Mouse (Mus musculus): ENCODE measurements around the gene Bcl2. TPM values are rescaled to one million over a fixed set of nuclear protein-coding genes. Genes with fewer than 3 reads are reported as not detected.

Gene Bcl2
- total RNA-seq, 2 experiments from 2014 or later: 4.6 to 6.7 TPM

DNA sequence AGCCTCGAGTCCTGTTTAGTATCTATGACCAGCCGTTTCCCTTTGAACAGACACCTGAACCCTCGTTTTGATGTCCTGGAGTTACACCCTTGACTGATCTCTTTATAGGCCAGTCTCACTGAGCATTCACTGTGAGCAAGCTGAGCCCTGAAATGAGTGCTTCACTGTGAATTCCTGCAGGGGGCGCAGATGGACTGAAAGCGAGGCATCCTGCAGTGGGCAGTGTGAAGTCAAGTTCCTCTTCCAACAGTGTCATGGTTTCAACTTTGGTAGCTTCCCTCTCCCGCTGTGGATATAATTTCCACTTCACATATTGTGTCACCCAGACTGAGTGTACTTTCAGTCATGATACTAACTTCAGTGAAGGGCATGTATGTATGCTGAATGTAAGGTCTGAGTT lies 202.5 kb downstream of the Bcl2 start:
- DNase-seq: peak; percentile 79

DNA sequence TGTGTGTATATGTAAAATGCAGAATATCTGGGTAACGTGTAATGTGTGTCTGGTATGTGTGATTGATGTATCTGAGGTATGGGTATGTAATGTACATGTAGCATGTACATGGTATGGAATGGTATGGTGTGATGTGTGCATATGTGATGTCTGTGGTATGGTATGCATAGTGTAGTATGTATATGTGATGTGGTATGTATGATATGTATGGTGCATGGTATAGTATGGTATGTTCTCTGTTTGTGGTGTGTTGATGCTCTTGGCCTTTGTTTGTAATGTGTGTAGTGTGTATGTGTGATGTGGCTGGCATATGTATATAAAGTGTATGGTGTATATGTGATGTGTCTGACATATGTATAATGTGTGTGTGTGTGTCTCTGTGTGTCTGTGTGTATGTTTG lies 206.5 kb downstream of the Bcl2 start:
- no peak for DNase-seq

DNA sequence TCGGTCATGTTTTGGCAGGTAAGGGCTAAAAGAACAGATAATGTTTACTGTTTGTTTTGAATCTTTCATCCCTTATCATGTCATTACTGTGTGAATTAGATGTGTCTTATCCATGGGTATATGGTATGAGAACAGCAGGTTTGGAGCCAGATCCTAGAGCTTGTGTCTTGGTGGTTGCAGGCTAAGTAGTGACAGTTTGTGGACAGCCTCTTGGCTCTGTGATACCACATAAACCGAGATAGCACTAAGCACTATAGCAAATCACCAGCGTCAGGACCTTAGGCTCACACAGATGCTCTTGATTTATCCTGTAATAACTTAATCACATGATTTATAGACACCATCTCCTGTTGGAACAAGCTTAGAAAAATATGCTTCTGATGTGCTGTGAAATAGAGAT lies 210.2 kb downstream of the Bcl2 start:
- DNase-seq: no peak

DNA sequence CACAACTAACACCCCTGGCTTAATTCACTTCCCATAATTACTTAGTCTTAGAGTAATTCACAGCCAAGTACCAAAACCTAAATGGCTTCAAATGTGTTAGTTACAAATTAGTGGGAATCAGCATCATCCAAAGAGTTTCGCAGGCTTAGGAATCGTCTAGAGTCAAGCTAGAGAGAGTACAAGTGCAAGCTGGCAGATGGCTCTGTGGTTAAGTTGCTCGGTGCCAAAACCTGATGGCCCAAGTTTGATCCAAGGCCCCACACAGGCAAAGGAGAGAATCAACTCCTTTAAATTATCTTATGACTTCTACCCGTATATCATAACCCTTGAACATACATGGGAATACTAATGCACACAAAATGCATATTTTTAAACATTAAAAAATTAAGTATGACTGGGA lies 210.7 kb downstream of the Bcl2 start:
- DNase-seq: no peak

DNA sequence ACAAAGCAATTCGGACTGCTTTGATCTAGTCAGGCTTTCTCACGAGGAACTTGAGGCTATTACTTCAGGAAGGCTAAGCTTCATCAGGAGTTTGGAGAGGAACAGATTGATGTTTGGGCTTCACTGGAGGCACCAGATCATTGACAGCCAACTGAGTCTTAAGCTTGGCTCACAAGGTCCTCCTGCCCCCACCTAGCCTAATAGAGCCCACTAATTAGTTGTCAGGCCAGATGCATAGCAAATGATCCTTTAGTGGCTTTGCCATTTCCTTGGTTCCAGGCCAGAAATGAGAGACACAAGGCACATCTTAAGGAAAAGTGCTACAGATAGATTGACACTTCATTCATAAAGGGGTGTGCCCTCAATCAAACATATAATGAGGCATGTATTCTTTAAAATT lies 216.1 kb downstream of the Bcl2 start:
- no peak for DNase-seq

Small RNA genes lying within 50 kb of the gene (microRNA-seq; reads per million reads assigned to microRNA genes)
- gene Mir3473f: 0 reads per million in 2 experiments

Other genes with a start within 250 kb of the Bcl2 start
- 1 to 10 TPM; 5.3 to 7.0 TPM for gene Kdsr, start 45.5 kb upstream of the Bcl2 start, total RNA-seq (2021)
- gene Vps4b, start 82.5 kb upstream of the Bcl2 start, total RNA-seq (2021): 10 to 100 TPM; 31.6 to 39.2 TPM
- not detected for gene Serpinb5, start 146.9 kb upstream of the Bcl2 start, total RNA-seq (2021)
- under 1 TPM; 0.33 to 0.65 TPM for gene Serpinb12, start 220.2 kb upstream of the Bcl2 start, total RNA-seq (2021)

Data from gastrocnemius, postnatal 10 days (tissue).